Mouse (Mus musculus): ENCODE measurements at regions not wholly inside any gene's neighbourhood (a gene's known extent, or its start where the extent isn't known, plus 50 kb on each side); places are given as distances from the start of the nearest gene placed in this dataset.
A peak's percentile ranks its signal among the peaks of the same experiment; 100 is the strongest.

DNA sequence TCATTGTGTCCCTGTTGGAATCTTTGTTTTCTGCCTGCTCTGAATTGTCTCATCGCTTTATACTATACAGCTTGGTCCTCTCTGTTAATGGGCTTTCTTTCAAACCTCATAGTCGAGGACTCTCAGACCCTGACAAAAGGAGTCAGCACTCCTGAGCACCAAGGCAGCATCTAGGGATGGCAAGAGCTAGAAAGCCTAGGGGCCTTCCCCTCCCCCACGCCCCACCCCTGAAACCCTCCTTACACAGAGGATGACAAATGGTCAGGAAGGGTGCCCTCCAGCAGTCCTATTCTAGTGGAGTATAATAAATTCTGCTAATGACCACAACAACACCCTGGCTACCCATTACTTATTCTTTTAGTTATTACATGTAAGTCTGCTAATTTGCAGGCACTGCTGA, 74.4 kb downstream of the Tbx19 start:
- DNase-seq = no peak

DNA sequence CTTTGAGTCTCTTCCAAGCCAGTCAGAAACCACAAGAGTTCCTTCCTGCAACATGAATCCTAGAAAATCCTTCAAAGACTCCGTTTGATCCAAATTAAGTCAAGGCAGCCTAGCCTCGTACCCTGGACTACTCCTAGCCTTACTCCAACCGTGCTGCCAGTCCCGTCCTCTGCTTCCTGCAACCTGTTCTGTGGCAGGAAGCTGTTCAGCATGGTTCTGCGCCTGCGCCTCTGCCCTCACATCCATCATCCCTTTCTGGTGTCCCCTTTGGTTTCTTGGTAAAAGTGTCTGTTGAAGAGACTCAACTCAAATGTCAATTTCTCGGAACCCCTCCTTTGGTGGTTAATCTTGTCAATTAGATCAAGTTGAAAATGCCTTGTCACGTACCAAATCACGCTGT, 75.8 kb downstream of the Tbx19 start:
- DNase-seq = no peak

DNA sequence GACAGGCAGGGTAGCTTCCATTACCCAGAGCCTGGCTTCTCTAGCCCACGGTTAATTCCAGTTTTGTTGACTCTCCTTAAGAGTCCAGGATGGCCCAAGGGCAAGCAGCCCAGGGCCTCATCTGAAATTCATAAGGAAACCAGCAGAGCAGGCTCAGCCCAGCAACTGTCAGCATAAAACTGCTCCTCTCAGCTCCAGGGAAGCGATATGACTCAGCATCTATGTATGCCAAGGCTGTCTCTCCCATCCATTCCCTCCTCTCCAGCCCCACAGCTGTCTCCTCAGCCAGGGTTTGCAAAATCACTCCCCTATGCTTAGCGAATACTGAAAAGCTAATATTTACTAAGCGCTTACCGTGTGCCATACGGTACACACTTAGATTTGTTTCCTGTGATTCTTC, 76.4 kb downstream of the Tbx19 start:
- no peak for DNase-seq

DNA sequence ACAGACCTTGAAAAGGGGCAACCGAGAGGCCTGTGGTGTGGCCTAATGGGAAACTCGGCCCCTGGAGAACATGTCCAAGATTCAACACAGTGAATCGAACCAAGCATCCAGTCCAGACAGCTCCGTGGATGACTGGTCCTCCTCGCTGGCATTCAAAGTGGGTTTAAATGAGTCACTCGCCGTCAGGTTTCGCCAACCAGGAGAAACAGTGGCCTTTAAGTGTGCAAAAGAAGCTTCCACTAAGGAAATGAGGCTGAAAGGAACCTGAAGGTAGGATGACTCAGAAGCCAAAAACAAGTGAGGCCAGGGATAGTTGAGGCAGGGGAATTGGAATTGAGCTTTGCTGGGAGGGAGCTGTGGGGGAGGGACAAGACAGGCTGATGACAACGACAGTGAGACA, 80.2 kb downstream of the Tbx19 start:
- DNase-seq = no peak

DNA sequence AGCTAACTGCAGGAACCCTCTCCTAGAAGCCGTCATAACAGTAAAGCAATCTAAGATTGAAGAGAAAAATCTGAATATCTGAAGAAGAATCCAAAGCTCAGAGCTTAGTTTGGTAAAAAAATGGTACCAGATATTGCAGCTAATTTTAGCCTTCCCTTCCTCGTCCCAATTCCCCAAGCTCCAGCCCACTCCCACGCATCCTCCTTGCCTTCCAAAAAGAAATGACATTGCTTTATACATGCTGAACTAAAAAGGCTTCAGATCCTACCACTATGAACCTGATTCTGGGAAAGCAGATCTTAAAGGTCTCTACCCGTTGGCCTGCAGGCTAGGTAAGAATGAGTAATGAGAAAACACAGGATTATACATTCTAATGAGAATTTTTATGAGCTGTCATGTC, 83.3 kb downstream of the Tbx19 start:
- DNase-seq = no peak

DNA sequence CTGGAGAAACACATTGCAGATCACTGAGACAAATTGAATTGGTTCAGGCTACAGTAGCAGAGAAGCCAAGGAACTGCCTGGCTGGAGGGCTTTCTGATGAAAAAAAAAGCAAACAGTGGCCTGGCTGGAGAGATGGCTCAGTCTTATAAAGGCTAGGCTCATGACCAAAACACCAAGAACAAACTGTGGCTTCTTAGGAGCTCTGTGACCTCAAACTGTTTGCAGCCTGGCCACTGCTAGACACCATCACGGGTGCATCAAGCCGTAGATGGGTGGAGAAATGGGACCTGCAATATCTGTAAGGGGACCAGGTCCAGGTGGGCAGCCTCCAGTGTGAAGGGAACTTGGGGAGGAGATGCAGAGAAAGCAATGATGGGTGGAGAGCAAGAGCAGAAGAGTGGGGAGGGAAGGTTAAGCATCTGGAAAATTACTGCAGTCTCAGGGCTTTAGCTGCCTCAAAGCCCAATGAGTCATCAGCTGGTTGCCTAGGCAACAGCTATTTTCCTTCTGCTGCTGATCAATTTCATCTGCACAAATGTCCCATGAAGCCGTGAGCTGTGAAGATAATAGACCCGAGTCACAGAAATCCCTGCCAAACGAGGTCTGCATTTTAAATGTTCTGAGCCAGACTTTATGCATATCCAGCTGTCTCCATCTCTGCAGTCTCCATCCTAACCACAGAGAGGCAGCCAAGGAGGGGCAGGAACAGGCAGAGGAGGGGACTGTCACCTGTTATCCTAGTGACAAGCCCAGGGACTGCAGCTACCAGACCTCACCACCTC, 85.1 kb downstream of the Tbx19 start:
- peak; percentile 59 for DNase-seq

DNA sequence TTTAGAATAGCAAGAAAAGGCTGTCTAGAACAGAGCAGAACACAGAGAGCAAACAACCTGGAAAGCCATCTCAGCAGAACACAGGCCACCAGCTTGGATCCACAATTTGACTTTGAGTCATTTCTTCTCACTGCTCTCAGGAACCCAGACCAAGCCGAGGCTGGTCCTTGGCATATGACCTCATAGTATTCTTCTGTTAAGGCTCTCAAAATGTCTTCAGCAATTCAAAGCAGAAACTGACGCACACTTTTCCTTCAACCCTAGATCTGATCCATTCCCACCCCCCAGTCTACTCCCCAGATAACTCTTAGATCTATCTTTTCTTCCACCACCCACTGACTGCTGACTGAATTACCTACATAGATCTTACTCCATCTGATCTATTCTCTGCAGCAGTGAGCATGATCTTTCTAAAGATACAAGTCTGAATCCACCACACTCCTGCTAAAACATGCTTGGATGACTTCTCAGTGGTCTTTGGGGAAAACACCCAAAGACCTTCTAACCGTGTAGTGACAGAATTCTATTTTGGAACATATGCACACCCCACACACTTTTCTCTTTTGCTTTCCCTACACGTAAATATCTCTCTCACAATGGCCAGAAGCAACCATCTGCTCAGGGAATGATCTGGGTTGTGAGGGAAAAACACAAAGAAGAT, 88.6 kb downstream of the Tbx19 start:
- DNase-seq = no peak

DNA sequence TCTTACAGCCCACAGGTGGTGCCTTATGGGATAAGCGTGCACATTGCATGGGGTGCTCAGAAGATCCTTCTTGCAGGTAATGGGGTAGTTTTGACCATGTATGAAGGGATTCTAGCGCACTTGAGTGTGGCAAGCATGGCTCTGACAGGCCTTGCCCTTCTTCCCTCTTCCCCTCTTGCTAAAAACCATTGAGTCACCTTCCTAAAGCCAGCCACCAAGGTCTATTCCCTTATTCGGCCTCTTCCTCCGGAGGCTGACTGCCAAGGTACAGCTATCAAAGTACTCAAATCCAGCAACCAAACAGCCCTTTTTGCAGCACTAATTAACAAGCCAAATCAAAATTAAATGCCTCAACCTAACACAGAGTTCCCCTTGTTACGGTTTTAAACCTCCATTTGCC, 95.6 kb downstream of the Tbx19 start:
- DNase-seq = no peak

DNA sequence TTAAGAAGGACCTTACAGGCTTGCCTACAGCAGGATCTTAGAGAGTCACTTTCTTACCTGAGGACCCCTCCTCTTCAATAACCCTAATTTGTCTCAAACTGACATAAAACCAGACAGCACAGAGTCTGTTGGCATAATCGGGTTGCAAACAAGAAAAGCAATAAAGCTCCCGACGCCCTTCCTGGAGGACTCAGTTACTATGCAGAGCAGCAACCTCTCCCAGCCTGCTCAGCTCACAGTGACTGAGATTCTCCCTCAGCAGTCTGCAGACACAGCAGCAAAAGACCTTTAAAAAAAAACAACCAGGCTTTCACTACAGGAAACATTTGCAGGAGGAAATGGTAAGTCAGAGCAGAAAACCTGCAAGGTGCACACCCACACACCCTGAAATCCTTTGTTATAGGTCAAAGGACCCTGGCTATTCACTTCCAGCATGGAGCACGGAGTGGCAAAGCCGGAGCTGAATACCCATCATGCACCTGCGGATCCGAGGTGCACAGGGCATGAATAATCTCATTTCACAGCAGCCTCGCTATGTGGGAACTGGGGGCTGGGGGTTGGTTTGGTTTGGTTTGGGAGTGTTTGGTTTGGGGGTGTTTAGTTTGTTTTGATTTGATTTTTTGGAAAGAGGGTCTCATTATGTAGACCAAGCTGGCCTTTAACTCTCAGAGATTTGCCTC, 97.6 kb downstream of the Tbx19 start:
- DNase-seq = no peak

DNA sequence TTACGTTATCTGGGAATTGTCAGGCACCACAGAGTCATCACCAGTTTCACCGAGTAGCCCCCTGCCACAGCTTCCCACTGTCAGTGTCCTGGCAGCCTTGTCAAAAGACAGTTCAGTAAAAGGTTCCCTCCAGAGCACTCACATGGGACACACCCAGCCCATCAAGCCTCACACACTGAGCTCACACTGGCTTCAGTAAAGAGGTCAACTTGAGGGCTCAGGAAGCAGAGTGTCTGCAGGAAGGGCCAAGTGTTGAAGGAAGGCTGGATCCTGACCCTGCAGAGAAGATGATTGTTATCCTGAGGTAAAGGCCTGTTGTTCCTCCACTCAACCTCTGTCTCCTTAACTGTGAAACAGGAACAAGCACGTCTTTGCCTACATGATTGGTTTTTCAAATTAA, 99.2 kb downstream of the Tbx19 start:
- no peak for DNase-seq

DNA sequence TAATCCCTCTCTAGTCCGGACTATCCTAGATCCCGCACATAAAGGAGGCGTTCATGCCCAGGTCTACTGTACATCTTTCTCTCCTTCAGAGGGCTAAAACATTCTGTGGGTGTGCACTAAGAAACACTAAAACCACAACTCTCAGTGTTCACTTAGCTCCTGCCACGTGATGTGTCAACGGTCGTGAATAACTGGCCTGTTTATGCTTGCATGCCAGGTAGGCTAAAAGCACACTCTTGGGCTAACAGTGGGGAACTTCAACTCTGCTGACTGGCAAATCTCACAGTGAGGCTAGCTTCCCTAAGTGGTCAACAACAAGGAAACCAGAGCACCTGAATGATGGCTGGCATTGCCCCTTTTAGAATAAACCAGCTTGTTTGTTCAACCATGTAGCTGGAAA, 106.3 kb downstream of the Tbx19 start:
- DNase-seq = no peak

DNA sequence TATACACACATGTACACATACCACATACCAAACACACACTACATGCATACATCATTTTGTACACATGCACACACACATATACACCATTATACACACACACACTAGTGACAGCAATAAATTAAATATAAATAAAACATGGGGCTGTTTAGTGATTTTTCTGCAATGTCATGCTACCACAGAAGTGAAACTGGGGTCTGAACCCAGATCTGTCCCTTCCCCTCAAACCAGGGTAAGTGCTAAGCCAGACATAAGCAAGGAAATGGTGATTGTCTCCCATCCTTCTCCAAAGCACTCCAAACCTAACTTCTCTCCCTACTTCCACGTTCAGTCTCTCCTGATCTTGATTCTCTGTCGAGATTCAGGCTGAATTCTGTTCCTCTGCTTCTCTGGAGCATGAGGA, 109.3 kb downstream of the Tbx19 start:
- no peak for DNase-seq

DNA sequence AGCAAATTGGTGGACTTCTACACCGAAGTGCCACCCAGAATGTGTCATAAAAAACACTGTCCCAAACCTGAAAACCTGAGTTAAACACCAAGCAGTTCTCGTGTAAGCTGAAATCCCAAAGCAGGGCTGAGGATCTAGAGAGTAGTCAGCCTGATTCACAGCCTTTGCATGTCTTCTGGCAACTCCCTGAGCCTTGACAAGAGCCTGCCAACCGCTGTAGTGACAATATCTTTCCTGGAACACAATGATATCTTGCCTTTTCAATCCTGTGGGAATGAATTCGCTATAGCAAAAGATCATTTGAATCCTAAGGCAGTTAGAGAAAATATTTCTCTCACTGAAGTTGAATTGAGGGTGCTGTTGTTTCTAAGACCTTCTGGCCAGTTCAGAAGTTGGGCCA, 110.4 kb downstream of the Tbx19 start:
- no peak for DNase-seq

DNA sequence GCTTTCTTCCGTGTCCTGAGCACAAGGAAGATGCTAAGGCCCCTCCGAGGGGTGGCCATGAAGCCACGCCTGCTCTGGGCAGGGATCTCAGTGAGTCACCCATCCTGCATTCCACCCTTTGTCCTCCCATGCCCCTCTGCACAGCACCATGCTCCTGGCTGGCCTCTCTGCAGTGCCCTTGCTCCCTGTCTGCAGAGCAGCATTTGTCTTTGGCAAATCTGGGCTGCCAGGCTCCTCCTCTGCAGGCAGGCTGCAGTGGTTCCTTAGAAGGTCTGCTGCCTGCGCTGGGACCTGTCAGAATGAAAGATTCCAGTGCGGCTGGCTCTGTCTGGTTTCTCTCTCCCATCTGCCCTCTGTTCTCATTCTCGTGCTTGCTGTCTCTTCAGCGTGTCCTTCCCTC, 111.3 kb upstream of the Xcl1 start:
- DNase-seq = peak; percentile 61

DNA sequence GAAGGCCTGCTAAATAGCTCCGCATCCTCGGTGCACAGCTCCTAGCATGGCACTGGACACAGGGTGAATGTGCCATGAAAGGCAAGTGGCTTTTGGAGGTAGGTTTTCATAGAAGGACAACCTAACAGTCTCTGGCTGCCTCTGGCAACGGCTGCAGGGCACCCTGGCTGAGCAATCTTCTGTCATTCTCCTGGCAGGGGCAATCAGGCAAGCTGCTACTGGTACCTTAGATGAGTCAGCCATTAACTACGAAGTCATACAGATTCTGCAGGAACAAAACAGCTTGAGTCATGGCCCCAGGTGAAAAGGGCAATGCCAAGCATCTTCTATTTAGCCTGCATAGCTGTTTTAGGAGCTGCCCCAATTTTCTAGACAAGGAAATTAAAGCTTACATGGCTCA, 110.7 kb upstream of the Xcl1 start:
- DNase-seq = no peak

DNA sequence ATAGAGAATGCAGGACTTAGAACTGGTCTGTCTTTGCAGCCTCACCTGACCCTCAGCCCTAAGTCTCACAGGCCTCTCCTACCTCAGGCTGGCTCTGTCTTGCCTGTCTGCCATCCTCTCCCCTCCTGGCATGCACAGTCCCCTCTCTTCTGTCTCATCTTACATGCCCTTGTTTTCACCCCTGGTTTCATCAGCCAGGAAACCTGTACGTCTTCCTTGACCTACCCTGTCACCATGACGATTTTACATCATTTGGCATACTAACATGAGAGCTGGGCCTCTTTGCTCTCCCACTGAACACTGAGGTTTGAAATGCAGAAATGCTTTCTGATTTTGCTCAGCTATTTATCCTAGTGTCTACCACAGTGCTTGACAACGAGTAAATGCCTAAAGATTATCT, 108.0 kb upstream of the Xcl1 start:
- no peak for DNase-seq

DNA sequence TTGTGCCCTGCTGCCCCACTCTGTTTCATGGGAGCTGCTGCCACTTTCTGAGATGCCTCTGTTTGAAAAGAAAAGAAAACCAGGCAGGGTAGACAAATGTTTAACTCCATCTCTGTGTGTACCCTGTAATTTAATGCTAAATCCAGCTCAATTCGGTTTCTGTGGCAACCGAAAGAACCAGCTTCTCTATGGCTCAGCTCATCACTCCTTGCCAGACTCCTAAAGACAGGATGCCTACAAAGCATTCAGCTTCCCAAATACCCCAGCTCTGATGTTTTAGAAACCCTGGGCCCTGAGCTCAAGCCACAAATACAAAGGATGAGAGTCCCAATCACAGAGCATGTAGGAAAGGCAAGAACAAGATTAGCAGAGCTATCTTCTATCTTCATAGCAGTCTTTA, 106.8 kb upstream of the Xcl1 start:
- DNase-seq = no peak

DNA sequence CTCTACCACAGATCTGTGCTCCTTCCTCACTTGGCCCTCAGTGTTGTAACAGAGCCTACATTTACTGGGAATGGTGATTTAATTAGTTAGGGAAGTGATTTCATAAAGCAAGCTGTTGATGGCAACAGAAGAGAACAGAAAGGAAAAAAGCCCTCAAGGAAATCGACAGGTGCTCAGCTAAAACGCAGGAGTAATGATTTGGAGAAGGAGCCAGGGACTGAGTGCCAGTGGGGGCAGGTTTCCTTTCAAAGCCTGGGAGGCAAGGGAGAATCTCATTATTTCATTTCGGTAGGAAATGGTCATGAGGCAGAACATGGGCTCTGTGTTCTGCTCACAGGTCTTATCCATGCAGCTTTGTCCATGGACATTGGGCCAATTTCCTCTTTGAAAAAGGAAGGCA, 101.3 kb upstream of the Xcl1 start:
- no peak for DNase-seq

DNA sequence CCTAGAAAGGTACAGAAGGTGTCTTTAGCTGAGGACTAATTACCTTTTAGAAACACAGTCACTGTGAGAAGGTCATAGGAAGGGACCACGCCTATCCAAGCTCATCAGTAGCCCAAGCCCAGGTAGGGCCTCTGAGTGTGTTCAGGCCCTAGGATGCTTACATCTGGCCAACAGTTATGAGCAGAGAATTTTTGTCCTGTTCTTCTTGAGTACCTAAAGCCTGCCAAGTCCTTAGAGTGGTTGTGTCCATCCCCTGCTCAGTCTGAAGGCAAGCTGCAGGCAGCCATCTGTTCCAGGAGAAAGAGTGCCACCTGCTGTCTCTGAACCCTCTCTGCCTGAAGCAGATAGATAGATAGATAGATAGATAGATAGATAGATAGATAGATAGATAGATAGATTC, 100.3 kb upstream of the Xcl1 start:
- peak; percentile 24 for DNase-seq

DNA sequence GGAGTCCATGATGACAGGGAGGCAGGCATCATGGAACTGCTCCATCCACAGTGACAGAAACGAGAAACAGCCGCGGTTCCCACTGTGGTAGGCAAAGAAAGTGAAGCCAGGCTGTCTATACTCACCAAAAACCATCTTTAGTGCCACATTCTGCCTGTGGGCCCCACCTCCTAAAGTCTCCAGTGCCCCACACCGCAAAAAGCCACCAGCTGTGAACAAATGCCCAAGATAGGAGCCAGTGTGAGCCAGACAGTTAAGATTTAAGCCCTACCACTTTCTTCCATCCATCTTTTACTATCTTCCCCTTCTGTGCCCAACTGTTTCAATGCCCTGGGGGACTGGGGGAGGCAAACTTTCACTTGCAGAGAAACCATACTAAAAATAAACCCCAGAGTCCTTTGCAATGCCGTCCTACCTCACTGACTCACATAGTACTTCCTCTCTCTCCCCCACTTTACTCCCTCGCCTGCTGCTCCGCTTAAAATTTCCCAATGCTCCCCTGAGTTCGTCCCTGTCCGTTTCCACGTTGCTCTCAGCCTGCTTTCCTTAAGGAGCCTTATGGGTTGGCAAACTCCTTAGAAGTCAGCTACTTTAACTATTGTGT, 85.7 kb upstream of the Xcl1 start:
- no peak for DNase-seq

DNA sequence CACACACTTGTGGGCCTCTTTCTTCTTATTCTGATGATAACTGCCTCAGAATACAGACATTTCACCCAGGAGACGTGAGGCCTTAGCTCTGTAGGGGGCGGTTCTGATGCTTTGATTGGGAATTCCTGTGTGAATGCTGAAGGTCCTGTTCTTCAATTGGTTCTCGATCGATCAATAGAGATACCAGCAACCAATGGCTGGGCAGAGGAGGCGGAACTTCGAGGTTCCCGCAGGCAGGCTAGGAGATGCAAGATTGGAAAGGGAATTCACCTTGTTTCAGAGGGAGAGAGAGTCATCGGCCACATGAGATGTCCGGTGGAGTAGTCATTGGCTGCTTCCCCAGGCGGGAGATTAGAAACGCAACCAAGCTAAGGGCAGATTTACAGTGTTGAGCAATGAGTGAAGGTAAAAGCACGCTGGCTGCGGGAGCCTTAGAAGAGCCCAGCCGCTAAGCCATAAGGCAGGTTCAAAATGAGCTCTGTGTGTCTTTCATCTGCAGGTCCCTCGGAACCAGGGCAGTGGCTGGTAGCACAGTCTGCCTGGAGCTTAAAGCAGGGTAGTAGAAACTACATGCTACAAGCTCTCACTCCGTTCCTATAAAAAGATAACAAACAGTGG, 83.5 kb upstream of the Xcl1 start:
- DNase-seq = peak; percentile 86

DNA sequence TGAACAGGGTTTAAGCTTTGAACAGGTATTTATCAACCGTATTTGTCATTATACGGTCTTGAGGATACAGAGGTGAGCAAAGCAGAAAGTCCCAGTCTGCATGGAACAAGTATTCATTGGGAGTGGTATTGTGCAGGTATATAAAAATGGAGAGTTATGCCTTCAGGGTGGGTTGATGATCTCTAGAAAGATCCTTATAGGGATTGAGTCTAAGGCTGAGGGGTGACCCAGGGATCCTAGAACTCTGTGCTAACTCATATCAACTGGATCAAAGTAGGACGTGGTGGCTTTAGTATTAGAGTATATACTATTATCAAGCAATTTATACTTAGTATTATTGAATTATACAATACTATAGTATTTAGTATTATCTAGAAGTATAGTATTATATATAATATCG, 82.9 kb upstream of the Xcl1 start:
- DNase-seq = no peak

DNA sequence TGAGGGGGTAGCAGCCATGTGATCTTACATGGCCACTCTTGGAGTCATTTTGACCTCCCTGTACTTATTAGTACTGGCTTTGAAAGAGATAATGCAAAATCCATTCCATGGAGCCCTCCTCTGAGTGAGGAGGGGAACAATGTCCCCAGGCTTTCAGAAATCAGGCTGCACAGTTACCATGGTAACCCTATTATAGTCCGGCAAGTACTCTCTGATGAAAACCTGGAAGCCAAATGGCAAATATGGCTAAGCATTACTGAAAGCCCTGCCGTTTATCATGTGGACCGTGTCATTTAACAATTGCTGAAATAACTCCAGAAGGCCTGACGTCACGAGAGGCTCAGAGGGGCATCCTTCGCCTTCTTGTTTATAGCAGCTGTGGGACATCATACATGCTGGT, 82.5 kb upstream of the Xcl1 start:
- no peak for DNase-seq

DNA sequence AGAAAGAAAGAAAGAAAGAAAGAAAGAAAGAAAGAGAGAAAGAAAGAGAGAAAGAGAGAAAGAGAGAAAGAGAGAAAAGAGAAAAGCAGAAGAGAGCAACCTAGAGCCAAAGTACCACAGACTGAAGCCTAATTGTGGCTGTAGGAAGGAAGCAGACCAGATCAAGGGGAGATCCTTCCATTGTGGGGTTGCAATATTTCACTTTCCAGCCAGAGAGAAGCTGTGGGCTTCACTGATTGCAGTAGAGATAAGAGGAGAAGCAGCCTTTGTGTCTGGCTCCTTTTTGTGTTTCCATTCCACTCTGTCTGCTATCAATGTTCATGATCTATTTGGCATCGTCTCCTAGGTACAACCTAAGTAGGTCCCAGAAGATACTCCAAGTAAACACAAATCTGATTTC, 79.0 kb upstream of the Xcl1 start:
- DNase-seq = no peak
